Mouse (Mus musculus) thymus, postnatal 36 days (tissue): ENCODE data around the gene Gm26920.
"Not testable (repeated sequence)": the region's sequence is repeated elsewhere in the genome, so short reads cannot be mapped to it uniquely, and the experiment has no call there.

Experiments
- DNase-seq, 2 experiments: peaks; one replicate each; pipeline ENCODE4 v3.0.0; 2022; ENCODE audit warnings: mixed read lengths in 2 of 2

Gene Gm26920

GRCm38 (mm10) chr7:30090092-30090969 is at the start of gene Gm26920, which contains the start of gene Zfp566:
TSS of gene Gm26920 (minus strand) at chr7:30090410.
TSS of gene Zfp566 (minus strand) at chr7:30090527.
- peak; percentile 92 to 97 for DNase-seq

- no peak for DNase-seq
These were observed 46.6 kb upstream of the Gm26920 start for GRCm38 (mm10) chr7:30136826-30137225.

- no peak for DNase-seq
These were observed 42.2 kb upstream of the Gm26920 start for GRCm38 (mm10) chr7:30132396-30132795.

GRCm38 (mm10) chr7:30129900-30130299 is 39.7 kb upstream of the Gm26920 start:
- no peak for DNase-seq

- no peak for DNase-seq
These were observed 31.9 kb upstream of the Gm26920 start for GRCm38 (mm10) chr7:30122188-30122530.

- DNase-seq: peak; percentile 91 to 92
These were observed 31.3 kb upstream of the Gm26920 start, which contains the start of gene Zfp382 for GRCm38 (mm10) chr7:30121308-30122187. TSS of gene Zfp382 (plus strand) at chr7:30121942.

- DNase-seq: not testable (repeated sequence)
These were observed 27.7 kb upstream of the Gm26920 start for GRCm38 (mm10) chr7:30117935-30118334.

- DNase-seq: no peak
These were observed 25.9 kb upstream of the Gm26920 start for GRCm38 (mm10) chr7:30116076-30116475.

- DNase-seq: peak; percentile 69 to 84
These were observed 9.1 kb upstream of the Gm26920 start for GRCm38 (mm10) chr7:30099297-30099696.

GRCm38 (mm10) chr7:30095551-30096125 is 5.4 kb upstream of the Gm26920 start:
- DNase-seq: no peak

GRCm38 (mm10) chr7:30094646-30095429 is 4.6 kb upstream of the Gm26920 start, which contains the start of gene Zfp260:
TSS of gene Zfp260 (plus strand) at chr7:30094777.
- peak; percentile 90 to 91 for DNase-seq

GRCm38 (mm10) chr7:30093918-30094415 is 3.8 kb upstream of the Gm26920 start:
- DNase-seq: no peak

- DNase-seq: no peak
These were observed 2.5 kb upstream of the Gm26920 start for GRCm38 (mm10) chr7:30092666-30093065.

- no peak for DNase-seq
These were observed 868 bp upstream of the Gm26920 start for GRCm38 (mm10) chr7:30090970-30091585.

- peak in 1 of 2 experiments; percentile 25 for DNase-seq
These were observed 805 bp downstream of the Gm26920 start for GRCm38 (mm10) chr7:30089405-30089804.

GRCm38 (mm10) chr7:30086524-30086923 is 3.7 kb downstream of the Gm26920 start:
- no peak for DNase-seq

- peak; percentile 89 to 92 for DNase-seq
These were observed 17.8 kb downstream of the Gm26920 start, which contains the start of gene Zfp82 for GRCm38 (mm10) chr7:30072146-30073028. TSS of gene Zfp82 (minus strand) at chr7:30072900.

GRCm38 (mm10) chr7:30064622-30065021 is 25.6 kb downstream of the Gm26920 start:
- DNase-seq: no peak

GRCm38 (mm10) chr7:30062478-30062877 is 27.7 kb downstream of the Gm26920 start:
- peak; percentile 26 to 34 for DNase-seq

- DNase-seq: no peak
These were observed 29.9 kb downstream of the Gm26920 start for GRCm38 (mm10) chr7:30060341-30060740.
